Mouse (Mus musculus): ENCODE data around the gene Nebl. TPM values are rescaled to one million over a fixed set of nuclear protein-coding genes. Genes with fewer than 3 reads are reported as not detected.

The Nebl gene
- total and polyA plus RNA-seq, 3 experiments, result 4.7 to 5.4 TPM; not detected in 1

- Histone ChIP-seq H3K4me1 (ENCODE audit: control insufficient read depth in 1 of 2, insufficient read depth in 2 of 2, low read length in 2 of 2) (no peaks in the 10 kb centered on the region), H3K79me2 (ENCODE audit: control insufficient read depth, insufficient read depth, low read length, poor library complexity) (no peaks in the 10 kb centered on the region), H3K27me3 (ENCODE audit: control insufficient read depth in 1 of 2, insufficient read depth in 2 of 2, low read length in 2 of 2) (peaks cover 0 to 3% of the 10 kb centered on the region in 2 experiments; a peak in 3 of 4 replicates), H3K9ac (ENCODE audit: control insufficient read depth, low read depth, low read length, poor library complexity, severe bottlenecking) (no peak overlapping the region), H3K4me3 (ENCODE audit: control insufficient read depth in 1 of 2, insufficient read depth in 1 of 2, low read depth in 2 of 2, low read length in 2 of 2) (no peak overlapping the region), H3K9me3 (replicated peaks; ENCODE audit: insufficient read depth, low read length) (no peaks in the 10 kb centered on the region), H3K36me3 (ENCODE audit: control insufficient read depth in 1 of 2, insufficient read depth in 2 of 2, low read length in 2 of 2) (no peaks in the 10 kb centered on the region), H3K27ac (ENCODE audit: control insufficient read depth, low read depth, low read length) (no peak overlapping the region)
- no peak for DNase-seq (ENCODE audit: low read depth, low spot score)
- TF ChIP-seq UBTF (IDR thresholded peaks at IDR 0.05; ENCODE audit: borderline replicate concordance, insufficient read depth, low read depth, low read length), result no peak
- TF ChIP-seq JUND (IDR thresholded peaks at IDR 0.05; ENCODE audit: low read depth, low read length), result no peak
- no peak for TF ChIP-seq KAT2A (conservative IDR thresholded peaks at IDR 0.05; ENCODE audit: low read depth, low read length)
- no peak for TF ChIP-seq ZMIZ1 (IDR thresholded peaks at IDR 0.05; ENCODE audit: low read depth, low read length)
- TF ChIP-seq GABPA (IDR thresholded peaks at IDR 0.05; ENCODE audit: low read depth, low read length), result no peak
- no peak for TF ChIP-seq ZNF384 (IDR thresholded peaks at IDR 0.05; ENCODE audit: low read depth, low read length)
Measured at GRCm38 (mm10) chr2:17436739-17437440, 294.4 kb downstream of the Nebl start.

- Histone ChIP-seq H3K4me1 (ENCODE audit: control insufficient read depth in 1 of 2, insufficient read depth in 2 of 2, low read length in 2 of 2) (no peaks in the 10 kb centered on the region), H3K9ac (ENCODE audit: control insufficient read depth, low read depth, low read length, poor library complexity, severe bottlenecking) (no peak overlapping the region), H3K27me3 (ENCODE audit: control insufficient read depth in 1 of 2, insufficient read depth in 2 of 2, low read length in 2 of 2) (peaks cover 0 to 3% of the 10 kb centered on the region in 2 experiments; a peak in 3 of 4 replicates), H3K27ac (ENCODE audit: control insufficient read depth, low read depth, low read length) (no peak overlapping the region), H3K79me2 (ENCODE audit: control insufficient read depth, insufficient read depth, low read length, poor library complexity) (no peaks in the 10 kb centered on the region), H3K4me3 (ENCODE audit: control insufficient read depth in 1 of 2, insufficient read depth in 1 of 2, low read depth in 2 of 2, low read length in 2 of 2) (no peak overlapping the region), H3K9me3 (replicated peaks; ENCODE audit: insufficient read depth, low read length) (no peaks in the 10 kb centered on the region), H3K36me3 (ENCODE audit: control insufficient read depth in 1 of 2, insufficient read depth in 2 of 2, low read length in 2 of 2) (no peaks in the 10 kb centered on the region)
- no peak for DNase-seq (ENCODE audit: low read depth, low spot score)
- TF ChIP-seq GABPA (IDR thresholded peaks at IDR 0.05; ENCODE audit: low read depth, low read length) (no peak), EP300 (IDR thresholded peaks at IDR 0.05; ENCODE audit: low read depth in 1 of 2, low read length in 2 of 2) (no peak), NELFE (IDR thresholded peaks at IDR 0.05; ENCODE audit: low read depth, low read length) (no peak), UBTF (IDR thresholded peaks at IDR 0.05; ENCODE audit: borderline replicate concordance, insufficient read depth, low read depth, low read length) (no peak), MYB (IDR thresholded peaks at IDR 0.05; ENCODE audit: low read depth, low read length) (no peak), ETS1 (IDR thresholded peaks at IDR 0.05; ENCODE audit: low read depth, low read length) (no peak), SMC3 (IDR thresholded peaks at IDR 0.05; ENCODE audit: low read depth, low read length) (no peak), GATA1 (IDR thresholded peaks at IDR 0.05; ENCODE audit: low read depth, low read length) (no peak), POLR2AphosphoS5 (IDR thresholded peaks at IDR 0.05; ENCODE audit: borderline replicate concordance, low read depth, low read length) (no peak), MYC (IDR thresholded peaks at IDR 0.05; ENCODE audit: low read depth, low read length) (no peak), ZNF384 (IDR thresholded peaks at IDR 0.05; ENCODE audit: low read depth, low read length) (no peak), RCOR1 (IDR thresholded peaks at IDR 0.05; ENCODE audit: low read depth, low read length) (no peak), ZC3H11A (IDR thresholded peaks at IDR 0.05; ENCODE audit: low read depth, low read length) (no peak), RAD21 (IDR thresholded peaks at IDR 0.05; ENCODE audit: low read depth, low read length) (no peak), MAFK (IDR thresholded peaks at IDR 0.05; ENCODE audit: borderline replicate concordance, low read depth, low read length) (no peak), MEF2A (IDR thresholded peaks at IDR 0.05; ENCODE audit: extremely low read depth, insufficient replicate concordance, low read depth, low read length, poor library complexity, severe bottlenecking) (no peak)
Measured at GRCm38 (mm10) chr2:17435217-17435616, 296.0 kb downstream of the Nebl start.
